Mouse (Mus musculus) hindbrain, embryonic 14.5 days (tissue): ENCODE data around the gene Hypk. TPM values are rescaled to one million over a fixed set of nuclear protein-coding genes. Genes with fewer than 3 reads are reported as not detected.

Source experiments
- ATAC-seq: fragments of 200-750 bp; cut with Nextera tagmentation; 2 replicates; pipeline ENCODE4 v1.8.0; 2017; ENCODE audit warnings: moderate number of reproducible peaks, mild to moderate bottlenecking, moderate TSS enrichment, moderate library complexity; ENCODE audit not compliant: low FRiP score
- DNase-seq: peaks from one replicate; pipeline ENCODE4 v3.0.0-alpha.2; 2015; ENCODE audit warnings: low spot score
- H3K27ac ChIP-seq: fragments of 300-500 bp; sonication (generic); 2 replicates; pipeline ENCODE4 v1.5.1; 2014; ENCODE audit warnings: mild to moderate bottlenecking, moderate library complexity
- H3K27me3 ChIP-seq: fragments of 300-500 bp; sonication (generic); 2 replicates; pipeline ENCODE4 v1.6.1; 2014; ENCODE audit warnings: mild to moderate bottlenecking, low read length, mixed read lengths; ENCODE audit not compliant: control insufficient read depth, insufficient read depth
- H3K36me3 ChIP-seq: fragments of 300-500 bp; sonication (generic); replicated peaks from 2 replicates; pipeline ENCODE4 v1.6.1; 2014; ENCODE audit not compliant: control insufficient read depth, insufficient read depth
- H3K4me1 ChIP-seq: fragments of 300-500 bp; sonication (generic); replicated peaks from 2 replicates; pipeline ENCODE4 v1.6.1; 2014; ENCODE audit warnings: antibody characterized with exemption, low read length, mixed read lengths; ENCODE audit not compliant: control insufficient read depth, insufficient read depth
- H3K4me2 ChIP-seq: fragments of 300-500 bp; sonication (generic); replicated peaks from 2 replicates; pipeline ENCODE4 v1.6.1; 2014; ENCODE audit warnings: mild to moderate bottlenecking, moderate library complexity
- H3K4me3 ChIP-seq: fragments of 300-500 bp; sonication (generic); replicated peaks from 2 replicates; pipeline ENCODE4 v1.5.1; 2014; ENCODE audit warnings: mild to moderate bottlenecking, low read length
- H3K9ac ChIP-seq: fragments of 300-500 bp; sonication (generic); 2 replicates; pipeline ENCODE4 v1.6.1; 2014
- H3K9me3 ChIP-seq: fragments of 300-500 bp; sonication (generic); 2 replicates; pipeline ENCODE4 v1.6.1; 2016; ENCODE audit warnings: low read length; ENCODE audit not compliant: control insufficient read depth
- WGBS: fragments of 180-500 bp; shearing (Covaris S2); extraction: QIAGEN DNeasy Blood & Tissue Kit; methylation state at CpG from one replicate; pipeline ENCODE4 v1.1.7; 2014; 5-methylcytosine and 5-hydroxymethylcytosine counted together
- microRNA-seq: library from miRNA; unstranded; fragments of <30 nt; microRNA quantifications from one replicate; pipeline ENCODE4, GENCODE M21; 2016
- polyA plus RNA-seq: library from polyadenylated mRNA; unstranded; fragments of >200 nt; fragmentation: Nextera tagmentation; extraction: Ambion mirVana; gene quantifications from 2 replicates; pipeline ENCODE4 v1.2.1, GENCODE M21; 2014

Gene Hypk
- polyA plus RNA-seq, 1 experiment from 2014 or later = 90.2 TPM

DNA sequence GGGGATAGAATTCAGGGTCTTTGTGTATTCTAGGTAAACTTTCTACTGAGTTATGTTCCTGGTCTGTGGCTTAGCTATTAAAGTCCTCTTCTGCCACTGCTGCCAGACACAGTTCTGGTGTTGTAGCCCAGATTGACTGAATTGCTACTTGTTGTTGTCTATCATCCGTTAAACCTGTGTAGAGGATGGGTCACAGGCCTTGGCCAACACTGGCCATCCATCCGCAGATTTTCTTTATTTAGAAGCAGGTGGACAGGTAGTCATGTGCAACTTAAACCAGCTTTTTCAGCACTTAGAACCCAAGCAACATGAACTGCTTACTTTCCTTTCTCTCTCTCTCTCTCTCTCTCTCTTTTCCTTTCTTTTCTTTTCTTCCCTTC lies 54.9 kb downstream of the Hypk start:
- peak overlapping the region; percentile 76 for H3K4me2 ChIP-seq
- no peak overlapping the region; the same call in 1 of the 2 replicates for H3K4me3 ChIP-seq
- DNase-seq = no peak
- no peak overlapping the region for H3K27ac ChIP-seq
- no peaks in the 10 kb centered on the region for H3K9me3 ChIP-seq
- H3K9ac ChIP-seq = no peak overlapping the region
- no peaks in the 10 kb centered on the region for H3K27me3 ChIP-seq
- ATAC-seq = no peak
- WGBS = 87% methylated on average over 2 of the region's 2 CpGs
- peaks cover 8% of the 10 kb centered on the region; the same call in 1 of the 2 replicates for H3K4me1 ChIP-seq
- peaks cover 10% of the 10 kb centered on the region for H3K36me3 ChIP-seq

Small RNA genes lying within 50 kb of the gene (microRNA-seq; reads per million reads assigned to microRNA genes)
- gene Gm22953 = not detected

Other genes with a start within 250 kb of the Hypk start
- gene Trp53bp1, start 181.9 kb upstream of the Hypk start, polyA plus RNA-seq = 165 and 170 TPM in 2 replicates
- gene Map1a, start 163.7 kb upstream of the Hypk start, polyA plus RNA-seq = 50.1 and 57.2 TPM in 2 replicates
- gene Ppip5k1, start 97.9 kb upstream of the Hypk start, polyA plus RNA-seq = 18.6 and 19.3 TPM in 2 replicates
- 90.5 and 103 TPM in 2 replicates for gene Ckmt1, start 95.6 kb upstream of the Hypk start, polyA plus RNA-seq
- not detected in 2 replicates for gene Strc, start 66.1 kb upstream of the Hypk start, polyA plus RNA-seq
- 268 and 307 TPM in 2 replicates for gene Pdia3, start 39.5 kb upstream of the Hypk start, polyA plus RNA-seq
- 2.9 and 3.1 TPM in 2 replicates for gene Catsper2, start 39.5 kb upstream of the Hypk start, polyA plus RNA-seq
- 1.5 and 2.6 TPM in 2 replicates for gene Ell3, start 9.0 kb upstream of the Hypk start, polyA plus RNA-seq
- gene Serf2, start 4.1 kb upstream of the Hypk start, polyA plus RNA-seq = 315 and 365 TPM in 2 replicates
- gene Serinc4, start 3.5 kb downstream of the Hypk start, polyA plus RNA-seq = 0.68 and 0.96 TPM in 2 replicates
- 65.0 and 69.0 TPM in 2 replicates for gene Mfap1b, start 20.8 kb downstream of the Hypk start, polyA plus RNA-seq
- gene Mfap1a, start 53.4 kb downstream of the Hypk start, polyA plus RNA-seq = 23.1 and 25.3 TPM in 2 replicates
- 3.2 and 3.8 TPM in 2 replicates for gene Wdr76, start 53.4 kb downstream of the Hypk start, polyA plus RNA-seq